Mouse (Mus musculus) cerebellum, adult 2 months (tissue): ENCODE data around the gene Zfp874b.
"Not testable (repeated sequence)": the region's sequence is repeated elsewhere in the genome, so short reads cannot be mapped to it uniquely, and the experiment has no call there.

ENCODE experiments used
- CTCF ChIP-seq: fragments of 200-500 bp; IDR thresholded peaks from 2 replicates; pipeline ENCODE4 v1.5.1; 2011; ENCODE audit warnings: low read depth, mild to moderate bottlenecking, control low read depth, low read length, moderate library complexity, borderline replicate concordance; ENCODE audit not compliant: insufficient read depth
- POLR2A ChIP-seq: fragments of 200-500 bp; IDR thresholded peaks from 2 replicates; pipeline ENCODE4 v1.6.1; 2011; ENCODE audit warnings: low read length, control low read depth, borderline replicate concordance; ENCODE audit not compliant: insufficient read depth

DNA sequence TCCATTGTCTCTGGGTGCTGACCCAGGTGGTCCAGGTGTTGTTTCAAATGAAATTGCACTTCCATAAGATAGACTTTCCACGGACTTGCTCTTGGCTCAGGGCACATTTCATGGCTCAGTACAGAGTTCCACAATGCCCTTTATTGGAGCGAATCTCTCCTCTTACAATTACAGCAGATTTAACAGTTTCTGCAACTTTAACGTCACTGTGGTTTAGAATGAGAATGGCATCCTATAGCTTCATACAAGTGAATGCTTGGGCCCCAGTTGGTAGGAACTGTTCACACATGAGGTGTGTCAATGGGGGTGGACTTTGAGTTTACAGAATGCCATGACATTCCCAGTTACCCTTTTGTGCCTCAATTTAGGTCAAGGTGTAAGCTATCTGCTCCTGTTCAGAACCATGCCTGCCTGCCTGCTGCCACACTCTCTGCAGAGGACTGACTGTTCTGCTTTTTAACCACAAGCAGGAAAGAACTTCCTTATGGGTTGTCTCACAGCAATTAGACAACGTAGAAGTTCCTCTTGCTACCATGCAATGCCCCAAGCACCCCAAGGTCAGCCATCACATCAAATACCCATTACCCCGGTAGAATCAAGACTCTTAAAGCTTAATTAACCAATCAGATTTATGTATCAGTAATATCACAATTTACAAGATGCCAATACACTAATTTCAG, 20.4 kb downstream of the Zfp874b start:
- TF ChIP-seq CTCF, POLR2A: not testable (repeated sequence)
